Comparison of ENCODE assay signal across 13 mouse cellular contexts in the genomic region with DNA sequence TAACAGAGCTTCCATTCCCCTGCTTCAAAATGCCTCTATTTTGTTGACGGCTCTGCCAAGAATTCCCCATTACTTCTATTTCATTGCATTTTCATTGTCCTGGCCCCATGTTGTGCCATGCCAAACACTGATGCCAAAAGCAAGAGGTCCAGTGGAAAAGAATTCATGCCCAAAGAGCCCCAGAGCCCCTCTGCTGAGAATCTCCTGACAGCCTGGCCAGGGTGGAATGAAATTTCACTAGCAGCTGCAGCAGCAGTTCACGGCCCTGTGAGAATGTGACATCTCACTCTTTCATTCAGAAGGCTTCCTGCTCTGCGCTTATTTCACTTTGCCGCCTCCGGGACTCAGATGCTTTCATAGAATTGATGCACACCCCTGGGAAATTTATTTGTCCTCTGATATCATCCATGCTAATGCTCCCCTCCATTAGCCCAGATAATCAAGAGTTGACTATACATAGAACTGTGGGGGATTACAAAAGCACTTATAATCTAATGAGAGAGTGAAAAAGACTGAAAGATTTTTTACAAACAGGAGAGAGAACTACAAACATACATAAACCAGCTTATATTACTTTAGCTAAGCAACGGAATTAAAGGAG.
A peak's percentile ranks its signal among the peaks of the same experiment; 100 is the strongest.
DNase-seq lines count a peak whose midpoint lies in the region; ATAC-seq and TF ChIP-seq lines count a peak whose summit lies in the region.
"Had no signal": no experiment of that assay in that cellular context is flagged by ENCODE, and none has a peak within 500 bp of the region (broad histone marks: within the 10 kb centered on the region; RNA-seq: fewer than 3 reads in every experiment).

No protein-coding gene starts in this region.

- H3K9ac ChIP-seq in hindbrain, embryonic 14.5 days = no peak overlapping the region
- H3K9ac ChIP-seq in midbrain, postnatal 0 days (replicated peaks; ENCODE audit: low read length, poor library complexity, severe bottlenecking) = no peak overlapping the region
- no peak overlapping the region for H3K9ac ChIP-seq in kidney, embryonic 14.5 days (ENCODE audit: low read depth, low read length)
- H3K9ac ChIP-seq: embryonic facial prominence, embryonic 12.5 days; liver, embryonic 15.5 days had no signal

- no peak overlapping the region for H3K4me3 ChIP-seq in forebrain, embryonic 10.5 days
- no peak overlapping the region for H3K4me3 ChIP-seq in hindbrain, embryonic 14.5 days (replicated peaks; ENCODE audit: low read length)
- no peak overlapping the region for H3K4me3 ChIP-seq in midbrain, postnatal 0 days (ENCODE audit: low read depth, low read length)
- H3K4me3 ChIP-seq in kidney, embryonic 14.5 days (ENCODE audit: low read length) = no peak overlapping the region
- H3K4me3 ChIP-seq: embryonic facial prominence, embryonic 12.5 days; liver, embryonic 15.5 days had no signal

- no peaks in the 10 kb centered on the region for H3K9me3 ChIP-seq in forebrain, embryonic 10.5 days
- H3K9me3 ChIP-seq in hindbrain, embryonic 14.5 days (ENCODE audit: control insufficient read depth, low read length) = no peaks in the 10 kb centered on the region
- no peaks in the 10 kb centered on the region for H3K9me3 ChIP-seq in midbrain, postnatal 0 days (ENCODE audit: low read length)
- H3K9me3 ChIP-seq in kidney, embryonic 14.5 days (ENCODE audit: control insufficient read depth, low read length) = no peaks in the 10 kb centered on the region
- H3K9me3 ChIP-seq: embryonic facial prominence, embryonic 12.5 days; liver, embryonic 15.5 days had no signal

- peak; percentile 88 for DNase-seq in brain, embryonic 14.5 days (ENCODE audit: low read depth)
- no peak for DNase-seq in forebrain, embryonic 10.5 days (ENCODE audit: extremely low spot score, low spot score)
- peak; percentile 59 for DNase-seq in hindbrain, embryonic 14.5 days (ENCODE audit: low spot score)
- peak; percentile 80 for DNase-seq in midbrain, postnatal 0 days (ENCODE audit: low spot score)
- no peak for DNase-seq in frontal cortex, postnatal 10 days (ENCODE audit: low spot score in 2 of 2)
- no peak for DNase-seq in embryo, embryonic 9.5 days (ENCODE audit: extremely low spot score)
- DNase-seq: adrenal gland, postnatal 36 days; cerebellum, adult 18-20 months; kidney, postnatal 25 days; lung, postnatal 36 days had no signal

- peak; percentile 90 for ATAC-seq in hindbrain, embryonic 14.5 days (ENCODE audit: low FRiP score)
- ATAC-seq in midbrain, postnatal 0 days (ENCODE audit: low FRiP score) = no peak
- ATAC-seq in kidney, embryonic 14.5 days (ENCODE audit: low FRiP score, low TSS enrichment) = no peak

- WGBS in forebrain, embryonic 10.5 days = 59% methylated on average over 6 of the region's 6 CpGs
- WGBS in hindbrain, embryonic 14.5 days = 22% methylated on average over 6 of the region's 6 CpGs
- 35% methylated on average over 6 of the region's 6 CpGs for WGBS in midbrain, postnatal 0 days
- WGBS in kidney, embryonic 14.5 days = 80% methylated on average over 6 of the region's 6 CpGs

- H3K27me3 ChIP-seq in forebrain, embryonic 10.5 days (ENCODE audit: poor library complexity, severe bottlenecking) = no peaks in the 10 kb centered on the region
- no peaks in the 10 kb centered on the region for H3K27me3 ChIP-seq in hindbrain, embryonic 14.5 days (ENCODE audit: control insufficient read depth, insufficient read depth, low read length)
- no peaks in the 10 kb centered on the region for H3K27me3 ChIP-seq in midbrain, postnatal 0 days (ENCODE audit: insufficient read depth, low read length)
- no peaks in the 10 kb centered on the region for H3K27me3 ChIP-seq in kidney, embryonic 14.5 days (ENCODE audit: control insufficient read depth, insufficient read depth, low read length)
- H3K27me3 ChIP-seq: embryonic facial prominence, embryonic 12.5 days; liver, embryonic 15.5 days had no signal

- H3K4me2 ChIP-seq in hindbrain, embryonic 14.5 days (replicated peaks) = no peak overlapping the region
- no peak overlapping the region for H3K4me2 ChIP-seq in midbrain, postnatal 0 days (ENCODE audit: low read depth, low read length, poor library complexity, severe bottlenecking)
- H3K4me2 ChIP-seq in kidney, embryonic 14.5 days (replicated peaks; ENCODE audit: low read depth, low read length) = no peak overlapping the region
- H3K4me2 ChIP-seq: embryonic facial prominence, embryonic 12.5 days; liver, embryonic 15.5 days had no signal

- 0 out of 2 replicates have a peak overlapping the region, but pooled peaks have one; percentile 5 for H3K27ac ChIP-seq in forebrain, embryonic 10.5 days
- H3K27ac ChIP-seq in hindbrain, embryonic 14.5 days = peak overlapping the region; percentile 52
- no peak overlapping the region for H3K27ac ChIP-seq in midbrain, postnatal 0 days (ENCODE audit: low read depth, low read length)
- H3K27ac ChIP-seq in kidney, embryonic 14.5 days (ENCODE audit: low read depth, low read length) = no peak overlapping the region
- H3K27ac ChIP-seq: embryonic facial prominence, embryonic 12.5 days; liver, embryonic 15.5 days had no signal

- H3K36me3 ChIP-seq in forebrain, embryonic 10.5 days (replicated peaks) = no peaks in the 10 kb centered on the region
- H3K36me3 ChIP-seq in hindbrain, embryonic 14.5 days (replicated peaks; ENCODE audit: control insufficient read depth, insufficient read depth) = no peaks in the 10 kb centered on the region
- H3K36me3 ChIP-seq in midbrain, postnatal 0 days (ENCODE audit: insufficient read depth, low read length) = no peaks in the 10 kb centered on the region
- H3K36me3 ChIP-seq in kidney, embryonic 14.5 days (ENCODE audit: control insufficient read depth, insufficient read depth, low read length) = no peaks in the 10 kb centered on the region
- H3K36me3 ChIP-seq: embryonic facial prominence, embryonic 12.5 days; liver, embryonic 15.5 days had no signal

- TF ChIP-seq POLR2A in brain, embryonic 14.5 days (IDR thresholded peaks at IDR 0.05; ENCODE audit: borderline replicate concordance, extremely low read depth, insufficient read depth, insufficient read length, poor library complexity, severe bottlenecking) = no peak

- no peak for TF ChIP-seq CTCF in brain, embryonic 14.5 days (IDR thresholded peaks at IDR 0.05; ENCODE audit: borderline replicate concordance, extremely low read depth, insufficient read depth, insufficient read length)
- TF ChIP-seq CTCF in midbrain, postnatal 0 days (IDR thresholded peaks at IDR 0.05) = no peak

- H3K4me1 ChIP-seq in forebrain, embryonic 10.5 days = peaks cover 25% of the 10 kb centered on the region
- H3K4me1 ChIP-seq in hindbrain, embryonic 14.5 days (replicated peaks; ENCODE audit: control insufficient read depth, insufficient read depth, low read length) = peaks cover 7% of the 10 kb centered on the region
- no peaks in the 10 kb centered on the region for H3K4me1 ChIP-seq in midbrain, postnatal 0 days (ENCODE audit: insufficient read depth, low read length)
- no peaks in the 10 kb centered on the region for H3K4me1 ChIP-seq in kidney, embryonic 14.5 days (ENCODE audit: control insufficient read depth, insufficient read depth, low read length)
- H3K4me1 ChIP-seq: embryonic facial prominence, embryonic 12.5 days; liver, embryonic 15.5 days had no signal

Comparison
In these comparisons a context has a peak if more than half of its experiments do, and no peak if none do; other contexts are left out.
1. DNase-seq: peak in brain, embryonic 14.5 days (single experiment), hindbrain, embryonic 14.5 days (single experiment) and midbrain, postnatal 0 days (single experiment); none in forebrain, embryonic 10.5 days (single experiment), frontal cortex, postnatal 10 days (0 of 2) and embryo, embryonic 9.5 days (single experiment).
2. H3K27ac ChIP-seq: peak in forebrain, embryonic 10.5 days (single experiment) and hindbrain, embryonic 14.5 days (single experiment); none in midbrain, postnatal 0 days (single experiment) and kidney, embryonic 14.5 days (single experiment).